Mouse (Mus musculus) forebrain, embryonic 11.5 days (tissue): ENCODE data around the gene Hist1h3f. TPM values are rescaled to one million over a fixed set of nuclear protein-coding genes. Genes with fewer than 3 reads are reported as not detected.
A peak's percentile ranks its signal among the peaks of the same experiment; 100 is the strongest.
"Not testable (repeated sequence)": the region's sequence is repeated elsewhere in the genome, so short reads cannot be mapped to it uniquely, and the experiment has no call there.

Experiments
- ATAC-seq: fragments of 200-750 bp; cut with Nextera tagmentation; replicated peaks from 2 replicates; pipeline ENCODE4 v1.8.0; 2017; ENCODE audit warnings: moderate TSS enrichment; ENCODE audit not compliant: low FRiP score
- DNase-seq: peaks from one replicate; pipeline ENCODE4 v3.0.0-alpha.2; 2017; ENCODE audit warnings: low spot score
- H3K27ac ChIP-seq: fragments of 300-500 bp; sonication (generic); 2 replicates; pipeline ENCODE4 v1.5.1; 2014; ENCODE audit warnings: low read depth, low read length
- H3K27me3 ChIP-seq: fragments of 300-500 bp; sonication (generic); 2 replicates; pipeline ENCODE4 v1.6.1; 2014; ENCODE audit warnings: mild to moderate bottlenecking, low read length, mixed read lengths; ENCODE audit not compliant: control insufficient read depth, insufficient read depth
- H3K36me3 ChIP-seq: fragments of 300-500 bp; sonication (generic); 2 replicates; pipeline ENCODE4 v1.6.1; 2014; ENCODE audit warnings: mild to moderate bottlenecking, low read length, moderate library complexity, mixed read lengths; ENCODE audit not compliant: control insufficient read depth, insufficient read depth
- H3K4me1 ChIP-seq: fragments of 300-500 bp; sonication (generic); replicated peaks from 2 replicates; pipeline ENCODE4 v1.6.1; 2014; ENCODE audit warnings: low read length, mixed read lengths; ENCODE audit not compliant: control insufficient read depth, insufficient read depth
- H3K4me2 ChIP-seq: fragments of 300-500 bp; sonication (generic); 2 replicates; pipeline ENCODE4 v1.6.1; 2014; ENCODE audit warnings: low read depth, mild to moderate bottlenecking, low read length, moderate library complexity, mixed read lengths; ENCODE audit not compliant: severe bottlenecking
- H3K4me3 ChIP-seq: fragments of 300-500 bp; sonication (generic); 2 replicates; pipeline ENCODE4 v1.5.1; 2014; ENCODE audit warnings: low read depth, low read length
- H3K9ac ChIP-seq: fragments of 300-500 bp; sonication (generic); 2 replicates; pipeline ENCODE4 v1.6.1; 2014; ENCODE audit warnings: low read length
- H3K9me3 ChIP-seq: fragments of 300-500 bp; sonication (generic); 2 replicates; pipeline ENCODE4 v1.6.1; 2016; ENCODE audit warnings: low read length, mixed read lengths; ENCODE audit not compliant: control insufficient read depth
- WGBS: fragments of 180-500 bp; shearing (Covaris S2); extraction: QIAGEN DNeasy Blood & Tissue Kit; methylation state at CpG from one replicate; pipeline ENCODE4 v1.1.7; 2014; 5-methylcytosine and 5-hydroxymethylcytosine counted together
- polyA plus RNA-seq: library from polyadenylated mRNA; unstranded; fragments of >200 nt; fragmentation: Nextera tagmentation; extraction: Ambion mirVana; gene quantifications from 2 replicates; pipeline ENCODE4 v1.2.1, GENCODE M21; 2014

Gene Hist1h3f
- polyA plus RNA-seq, 1 experiment from 2014 or later, result 1.4 TPM

GRCm38 (mm10) chr13:23551931-23552914, 8.4 kb downstream of the Hist1h3f start:
- no peak for DNase-seq
- H3K9ac ChIP-seq, result peak overlapping the region; percentile 71

GRCm38 (mm10) chr13:23552962-23553361, 9.1 kb downstream of the Hist1h3f start, which contains the start of gene Hist1h1d:
Gene Hist1h1d, plus strand, starts transcription at chr13:23553262.
- no peak within 1 kb of the TSS for H3K4me3 ChIP-seq

More at GRCm38 (mm10) chr13:23551931-23552914, 8.4 kb downstream of the Hist1h3f start:
- ATAC-seq, result no peak
- H3K36me3 ChIP-seq, result no peaks in the 10 kb centered on the region
- no peaks in the 10 kb centered on the region for H3K9me3 ChIP-seq
- H3K4me3 ChIP-seq, result peak overlapping the region; percentile 36
- peak overlapping the region; percentile 55; the same call in 1 of the 2 replicates for H3K4me2 ChIP-seq
- H3K27ac ChIP-seq, result peak overlapping the region; percentile 93
- peaks cover 2% of the 10 kb centered on the region; the same call in 1 of the 2 replicates for H3K4me1 ChIP-seq
- H3K27me3 ChIP-seq, result no peaks in the 10 kb centered on the region
- 50% methylated on average over 8 of the region's 8 CpGs for WGBS

GRCm38 (mm10) chr13:23554393-23554792, 10.5 kb downstream of the Hist1h3f start:
- peak overlapping the region; percentile 94 for H3K9ac ChIP-seq
- peak overlapping the region; percentile 100 for H3K27ac ChIP-seq
- peak overlapping the region; percentile 90; the same call in 1 of the 2 replicates for H3K4me2 ChIP-seq
- peaks cover 2% of the 10 kb centered on the region; the same call in 1 of the 2 replicates for H3K4me1 ChIP-seq
- DNase-seq (no peak), ATAC-seq (no peak)
- no peaks in the 10 kb centered on the region for H3K27me3 ChIP-seq
- 27% methylated on average over 9 of the region's 9 CpGs for WGBS
- H3K4me3 ChIP-seq, result peak overlapping the region; percentile 59
- H3K36me3 ChIP-seq, result no peaks in the 10 kb centered on the region
- H3K9me3 ChIP-seq, result no peaks in the 10 kb centered on the region

More at GRCm38 (mm10) chr13:23552962-23553361, 9.1 kb downstream of the Hist1h3f start, which contains the start of gene Hist1h1d:
- DNase-seq, result no peak
- Histone ChIP-seq H3K9ac (no peak within 1 kb of the TSS; the same call in 1 of the 2 replicates), H3K9me3 (no peaks in the 10 kb centered on the region), H3K4me1 (peaks cover 2% of the 10 kb centered on the region; the same call in 1 of the 2 replicates), H3K27ac (peak within 1 kb of the TSS; percentile 100), H3K36me3 (no peaks in the 10 kb centered on the region), H3K27me3 (no peaks in the 10 kb centered on the region), H3K4me2 (no peak within 1 kb of the TSS; the same call in 1 of the 2 replicates)
- ATAC-seq, result no peak

GRCm38 (mm10) chr13:23554925-23555838, 11.3 kb downstream of the Hist1h3f start:
- ATAC-seq (peak; percentile 89), DNase-seq (peak; percentile 93)
- Histone ChIP-seq H3K4me2 (peak overlapping the region; percentile 90), H3K27ac (peak overlapping the region; percentile 100), H3K4me3 (peak overlapping the region; percentile 59), H3K36me3 (no peaks in the 10 kb centered on the region), H3K4me1 (peaks cover 2% of the 10 kb centered on the region; the same call in 1 of the 2 replicates), H3K27me3 (no peaks in the 10 kb centered on the region), H3K9ac (peak overlapping the region; percentile 94), H3K9me3 (no peaks in the 10 kb centered on the region)
- WGBS, result under 1% methylated on average over 49 of the region's 54 CpGs

- peak; percentile 68 for ATAC-seq
- DNase-seq, result peak; percentile 82
- Histone ChIP-seq H3K9ac (peak overlapping the region; percentile 94), H3K27ac (peak overlapping the region; percentile 100), H3K36me3 (no peaks in the 10 kb centered on the region), H3K9me3 (no peaks in the 10 kb centered on the region), H3K27me3 (no peaks in the 10 kb centered on the region), H3K4me3 (peak overlapping the region; percentile 59), H3K4me2 (peak overlapping the region; percentile 90), H3K4me1 (peaks cover 2% of the 10 kb centered on the region; the same call in 1 of the 2 replicates)
- WGBS, result under 1% methylated on average over 18 of the region's 18 CpGs
Observed at GRCm38 (mm10) chr13:23555839-23556416, 12.1 kb downstream of the Hist1h3f start.

- Histone ChIP-seq H3K4me2 (no peak overlapping the region), H3K9ac (peak overlapping the region; percentile 29; the same call in 1 of the 2 replicates), H3K27ac (peak overlapping the region; percentile 33), H3K4me1 (peaks cover 2% of the 10 kb centered on the region; the same call in 1 of the 2 replicates), H3K4me3 (no peak overlapping the region), H3K9me3 (no peaks in the 10 kb centered on the region), H3K36me3 (no peaks in the 10 kb centered on the region), H3K27me3 (no peaks in the 10 kb centered on the region)
- ATAC-seq (no peak), DNase-seq (no peak)
- 69% methylated on average over 3 of the region's 3 CpGs for WGBS
Observed at GRCm38 (mm10) chr13:23556906-23557305, 13.1 kb downstream of the Hist1h3f start.

- H3K27me3 ChIP-seq, H3K36me3 ChIP-seq, H3K9me3 ChIP-seq, H3K4me3 ChIP-seq, ATAC-seq, H3K4me1 ChIP-seq: not testable (repeated sequence)
- peak; percentile 57 for DNase-seq
- H3K4me2 ChIP-seq, result peak overlapping the region; percentile 27; the same call in 1 of the 2 replicates
- H3K27ac ChIP-seq, result peak overlapping the region; percentile 41
- 0 out of 2 replicates have a peak overlapping the region, but pooled peaks have one; percentile 12 for H3K9ac ChIP-seq
- 29% methylated on average over 2 of the region's 2 CpGs for WGBS
Observed at GRCm38 (mm10) chr13:23560699-23561098, 16.8 kb downstream of the Hist1h3f start.
